Mouse (Mus musculus) hindbrain, embryonic 11.5 days (tissue): ENCODE data around the gene Ntng2. TPM values are rescaled to one million over a fixed set of nuclear protein-coding genes. Genes with fewer than 3 reads are reported as not detected.

Experiments used
- ATAC-seq: fragments of 200-750 bp; cut with Nextera tagmentation; 2 replicates; pipeline ENCODE4 v1.8.0; 2017; ENCODE audit warnings: mild to moderate bottlenecking, moderate TSS enrichment, moderate library complexity; ENCODE audit not compliant: low FRiP score
- DNase-seq: peaks from one replicate; pipeline ENCODE4 v3.0.0-alpha.2; 2015; ENCODE audit warnings: low spot score
- H3K27ac ChIP-seq: fragments of 300-500 bp; sonication (generic); 2 replicates; pipeline ENCODE4 v1.5.1; 2014; ENCODE audit warnings: mild to moderate bottlenecking, low read depth, low read length
- H3K27me3 ChIP-seq: fragments of 300-500 bp; sonication (generic); 2 replicates; pipeline ENCODE4 v1.6.1; 2014; ENCODE audit warnings: mild to moderate bottlenecking, low read length, moderate library complexity, mixed read lengths; ENCODE audit not compliant: control insufficient read depth, insufficient read depth
- H3K36me3 ChIP-seq: fragments of 300-500 bp; sonication (generic); 2 replicates; pipeline ENCODE4 v1.6.1; 2014; ENCODE audit warnings: mild to moderate bottlenecking, low read length, moderate library complexity, mixed read lengths; ENCODE audit not compliant: control insufficient read depth, insufficient read depth
- H3K4me1 ChIP-seq: fragments of 300-500 bp; sonication (generic); replicated peaks from 2 replicates; pipeline ENCODE4 v1.6.1; 2014; ENCODE audit warnings: low read length, mixed read lengths; ENCODE audit not compliant: control insufficient read depth, insufficient read depth
- H3K4me2 ChIP-seq: fragments of 300-500 bp; sonication (generic); replicated peaks from 2 replicates; pipeline ENCODE4 v1.6.1; 2014; ENCODE audit warnings: mild to moderate bottlenecking, low read depth, low read length
- H3K4me3 ChIP-seq: fragments of 300-500 bp; sonication (generic); 2 replicates; pipeline ENCODE4 v1.5.1; 2014; ENCODE audit warnings: low read depth, low read length
- H3K9ac ChIP-seq: fragments of 300-500 bp; sonication (generic); 2 replicates; pipeline ENCODE4 v1.6.1; 2014; ENCODE audit warnings: low read depth, low read length
- H3K9me3 ChIP-seq: fragments of 300-500 bp; sonication (generic); 2 replicates; pipeline ENCODE4 v1.6.1; 2016; ENCODE audit warnings: low read length; ENCODE audit not compliant: control insufficient read depth
- WGBS: fragments of 180-500 bp; shearing (Covaris S2); extraction: QIAGEN DNeasy Blood & Tissue Kit; methylation state at CpG from one replicate; pipeline ENCODE4 v1.1.7; 2014; 5-methylcytosine and 5-hydroxymethylcytosine counted together
- polyA plus RNA-seq: library from polyadenylated mRNA; unstranded; fragments of >200 nt; fragmentation: Nextera tagmentation; extraction: Ambion mirVana; gene quantifications from 2 replicates; pipeline ENCODE4 v1.2.1, GENCODE M21; 2014

Gene Ntng2
- polyA plus RNA-seq, result 2.7 and 2.8 TPM in 2 replicates

- ATAC-seq (peak; percentile 48), DNase-seq (peak; percentile 79)
- Histone ChIP-seq H3K36me3 (no peaks in the 10 kb centered on the region), H3K4me1 (peaks cover 17% of the 10 kb centered on the region), H3K27me3 (peaks cover 26% of the 10 kb centered on the region), H3K27ac (peak within 1 kb of the TSS; percentile 80), H3K4me3 (peak within 1 kb of the TSS; percentile 69), H3K9ac (peak within 1 kb of the TSS; percentile 71), H3K9me3 (no peaks in the 10 kb centered on the region), H3K4me2 (peak within 1 kb of the TSS; percentile 100)
- WGBS, result 0% methylated on average over 49 of the region's 54 CpGs
Observed at GRCm38 (mm10) chr2:29252599-29253204, at the start of gene Ntng2. Gene Ntng2 (minus strand): TSS chr2:29253005.

- Histone ChIP-seq H3K27me3 (no peaks in the 10 kb centered on the region), H3K4me3 (no peak overlapping the region), H3K4me1 (no peaks in the 10 kb centered on the region), H3K4me2 (no peak overlapping the region), H3K9ac (no peak overlapping the region), H3K36me3 (no peaks in the 10 kb centered on the region), H3K9me3 (peaks cover 3% of the 10 kb centered on the region; the same call in 1 of the 2 replicates), H3K27ac (no peak overlapping the region)
- DNase-seq (no peak), ATAC-seq (no peak)
- WGBS, result 69% methylated on average over 3 of the region's 3 CpGs
Observed at GRCm38 (mm10) chr2:29295557-29295956, 42.8 kb upstream of the Ntng2 start.

GRCm38 (mm10) chr2:29287651-29288050, 34.8 kb upstream of the Ntng2 start:
- Histone ChIP-seq H3K4me2 (no peak overlapping the region), H3K36me3 (no peaks in the 10 kb centered on the region), H3K4me1 (no peaks in the 10 kb centered on the region), H3K27ac (no peak overlapping the region), H3K9ac (no peak overlapping the region), H3K4me3 (no peak overlapping the region), H3K9me3 (no peaks in the 10 kb centered on the region), H3K27me3 (no peaks in the 10 kb centered on the region)
- 80% methylated on average over 5 of the region's 5 CpGs for WGBS
- ATAC-seq, result no peak
- no peak for DNase-seq

GRCm38 (mm10) chr2:29277703-29278121, 24.9 kb upstream of the Ntng2 start:
- Histone ChIP-seq H3K27me3 (no peaks in the 10 kb centered on the region), H3K9me3 (no peaks in the 10 kb centered on the region), H3K36me3 (no peaks in the 10 kb centered on the region), H3K4me2 (no peak overlapping the region), H3K9ac (no peak overlapping the region), H3K27ac (no peak overlapping the region), H3K4me1 (no peaks in the 10 kb centered on the region), H3K4me3 (no peak overlapping the region)
- DNase-seq (no peak), ATAC-seq (no peak)
- 86% methylated on average over 5 of the region's 5 CpGs for WGBS

GRCm38 (mm10) chr2:29271803-29272518, 19.2 kb upstream of the Ntng2 start:
- H3K27ac ChIP-seq, result peak overlapping the region; percentile 47; the same call in 1 of the 2 replicates
- H3K9ac ChIP-seq, result peak overlapping the region; percentile 43; the same call in 1 of the 2 replicates
- peak; percentile 17; the same call in 1 of the 2 replicates for ATAC-seq
- peaks cover 6% of the 10 kb centered on the region for H3K4me1 ChIP-seq
- H3K4me2 ChIP-seq, result no peak overlapping the region
- H3K27me3 ChIP-seq, result no peaks in the 10 kb centered on the region
- no peak overlapping the region for H3K4me3 ChIP-seq
- DNase-seq, result peak; percentile 41
- 49% methylated on average over 7 of the region's 7 CpGs for WGBS
- no peaks in the 10 kb centered on the region for H3K9me3 ChIP-seq
- H3K36me3 ChIP-seq, result no peaks in the 10 kb centered on the region

- Histone ChIP-seq H3K9me3 (no peaks in the 10 kb centered on the region), H3K27ac (no peak overlapping the region), H3K4me2 (no peak overlapping the region), H3K9ac (no peak overlapping the region), H3K36me3 (no peaks in the 10 kb centered on the region), H3K4me1 (peaks cover 7% of the 10 kb centered on the region), H3K27me3 (no peaks in the 10 kb centered on the region), H3K4me3 (no peak overlapping the region)
- 81% methylated on average over 7 of the region's 7 CpGs for WGBS
- ATAC-seq (no peak), DNase-seq (no peak)
Observed at GRCm38 (mm10) chr2:29271098-29271497, 18.3 kb upstream of the Ntng2 start.

- WGBS, result 44% methylated on average over 4 of the region's 4 CpGs
- Histone ChIP-seq H3K36me3 (no peaks in the 10 kb centered on the region), H3K4me2 (no peak overlapping the region), H3K9ac (peak overlapping the region; percentile 28; the same call in 1 of the 2 replicates), H3K4me1 (peaks cover 4% of the 10 kb centered on the region), H3K4me3 (no peak overlapping the region), H3K27ac (0 out of 2 replicates have a peak overlapping the region, but pooled peaks have one; percentile 45), H3K27me3 (no peaks in the 10 kb centered on the region), H3K9me3 (no peaks in the 10 kb centered on the region)
- ATAC-seq (no peak), DNase-seq (no peak)
Observed at GRCm38 (mm10) chr2:29266810-29267209, 14.0 kb upstream of the Ntng2 start.

GRCm38 (mm10) chr2:29262436-29262915, 9.7 kb upstream of the Ntng2 start:
- no peak overlapping the region for H3K4me3 ChIP-seq
- no peak for ATAC-seq
- peaks cover 4% of the 10 kb centered on the region for H3K4me1 ChIP-seq
- no peak overlapping the region for H3K27ac ChIP-seq
- DNase-seq, result no peak
- no peak overlapping the region for H3K9ac ChIP-seq
- H3K36me3 ChIP-seq, result no peaks in the 10 kb centered on the region
- 74% methylated on average over 6 of the region's 6 CpGs for WGBS
- H3K9me3 ChIP-seq, result no peaks in the 10 kb centered on the region
- no peaks in the 10 kb centered on the region for H3K27me3 ChIP-seq
- H3K4me2 ChIP-seq, result no peak overlapping the region
